Mouse (Mus musculus) spleen, adult 2 months (tissue): ENCODE measurements around the gene Shroom3.

Experiments
- CTCF ChIP-seq: fragments of 200-500 bp; IDR thresholded peaks from 2 replicates; pipeline ENCODE4 v1.5.1; 2011; ENCODE audit warnings: mild to moderate bottlenecking, inconsistent platforms; ENCODE audit not compliant: insufficient read depth, insufficient read length, insufficient replicate concordance; ENCODE audit errors: extremely low read depth
- POLR2A ChIP-seq: fragments of 200-500 bp; IDR thresholded peaks from 2 replicates; pipeline ENCODE4 v1.6.1; 2011; ENCODE audit warnings: low read depth, low read length, inconsistent platforms

DNA sequence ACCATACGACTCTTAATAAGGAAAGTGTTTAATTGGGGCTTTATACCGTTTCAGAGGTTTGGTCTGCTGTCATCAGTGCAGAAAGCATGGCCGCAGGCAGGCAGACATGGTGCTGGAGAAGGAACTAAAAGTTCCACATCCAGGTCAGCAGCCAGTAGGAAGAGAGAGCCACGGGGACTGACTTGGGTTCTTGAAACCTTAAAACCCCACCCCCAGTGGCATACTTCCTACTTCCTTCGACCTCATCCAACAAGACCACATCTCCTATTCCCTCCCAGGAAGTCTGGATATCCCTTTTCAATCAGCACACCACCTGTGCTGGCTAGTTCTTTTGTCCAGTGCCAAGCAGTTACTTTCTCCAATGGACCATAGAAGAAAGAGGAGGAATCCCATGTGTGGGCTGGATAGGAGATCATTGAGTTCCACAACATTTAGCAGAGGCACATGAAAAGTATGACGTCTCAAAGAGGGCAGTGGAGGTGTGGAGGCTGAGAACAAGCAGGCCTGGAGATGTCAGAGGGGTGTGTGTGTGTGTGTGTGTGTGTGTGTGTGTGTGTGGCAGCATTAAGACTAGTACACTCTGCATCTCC is 76.0 kb downstream of the Shroom3 start:
- TF ChIP-seq POLR2A (no peak), CTCF (no peak)
